Mouse (Mus musculus): ENCODE measurements around the gene Nck2. TPM values are rescaled to one million over a fixed set of nuclear protein-coding genes. Genes with fewer than 3 reads are reported as not detected.

Gene Nck2
- polyA plus RNA-seq, 2 experiments: 8.4 to 9.0 TPM

GRCm38 (mm10) chr1:43522976-43523375, 78.6 kb downstream of the Nck2 start:
- H3K4me1 ChIP-seq (replicated peaks; ENCODE audit: control insufficient read depth in 2 of 2, insufficient read depth in 2 of 2, low read length in 1 of 2): peaks cover 30 to 36% of the 10 kb centered on the region in 2 experiments
- no peaks in the 10 kb centered on the region for H3K27me3 ChIP-seq (ENCODE audit: control insufficient read depth, insufficient read depth, low read length)
- 70% methylated on average over 2 of the region's 2 CpGs for WGBS (ENCODE audit: insufficient replicate concordance)
- no peak overlapping the region for H3K27ac ChIP-seq
- H3K4me2 ChIP-seq (ENCODE audit: low read depth): no peak overlapping the region
- no peaks in the 10 kb centered on the region for H3K36me3 ChIP-seq (replicated peaks; ENCODE audit: control insufficient read depth, insufficient read depth, low read depth)
- no peak overlapping the region for H3K4me3 ChIP-seq (ENCODE audit: insufficient read depth in 1 of 2, low read depth in 2 of 2, low read length in 2 of 2)
- no peaks in the 10 kb centered on the region for H3K9me3 ChIP-seq (ENCODE audit: control insufficient read depth, low read length)
- H3K9ac ChIP-seq (replicated peaks): no peak overlapping the region
- ATAC-seq (ENCODE audit: insufficient read depth) (no peak), DNase-seq (ENCODE audit: low read depth in 3 of 3, low spot score in 3 of 3) (no peak)
- TF ChIP-seq EP300 (IDR thresholded peaks at IDR 0.05; ENCODE audit: low read depth): no peak
- no peak for TF ChIP-seq CTCF (IDR thresholded peaks at IDR 0.05; ENCODE audit: low read depth)

DNA sequence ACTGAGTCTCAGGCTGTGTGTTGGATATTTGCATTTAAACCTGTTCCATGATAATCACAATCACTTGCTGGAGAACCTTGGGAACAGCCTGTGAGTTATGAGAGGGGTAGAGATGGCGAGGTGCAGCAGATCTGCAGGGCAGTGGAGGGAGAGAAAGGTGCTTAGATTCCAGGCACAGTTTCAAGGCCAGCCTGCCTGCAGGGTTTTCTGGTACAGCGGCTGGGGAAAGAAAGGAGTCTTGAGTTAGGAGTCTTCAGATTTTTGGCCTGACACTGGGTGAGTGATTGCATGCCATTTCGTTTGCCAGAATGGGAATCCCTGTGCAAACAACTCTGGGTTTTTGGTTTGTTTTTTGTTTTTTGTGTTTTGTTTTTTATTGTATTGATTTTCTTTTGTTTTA, 80.0 kb downstream of the Nck2 start:
- DNase-seq (ENCODE audit: low read depth in 3 of 3, low spot score in 3 of 3) (no peak), ATAC-seq (ENCODE audit: insufficient read depth) (no peak)

GRCm38 (mm10) chr1:43528275-43528674, 83.9 kb downstream of the Nck2 start:
- no peak for TF ChIP-seq EP300 (IDR thresholded peaks at IDR 0.05; ENCODE audit: low read depth)
- no peak for TF ChIP-seq CTCF (IDR thresholded peaks at IDR 0.05; ENCODE audit: low read depth)
- WGBS (ENCODE audit: insufficient replicate concordance): 91% methylated on average over 2 of the region's 2 CpGs
- ATAC-seq (ENCODE audit: insufficient read depth) (no peak), DNase-seq (ENCODE audit: low read depth in 3 of 3, low spot score in 3 of 3) (no peak)
- Histone ChIP-seq H3K9ac (replicated peaks) (no peak overlapping the region), H3K9me3 (ENCODE audit: control insufficient read depth, low read length) (no peaks in the 10 kb centered on the region), H3K4me2 (ENCODE audit: low read depth) (no peak overlapping the region), H3K27me3 (ENCODE audit: control insufficient read depth, insufficient read depth, low read length) (no peaks in the 10 kb centered on the region), H3K27ac (no peak overlapping the region), H3K4me1 (replicated peaks; ENCODE audit: control insufficient read depth in 2 of 2, insufficient read depth in 2 of 2, low read length in 1 of 2) (peaks cover 7 to 13% of the 10 kb centered on the region in 2 experiments), H3K4me3 (ENCODE audit: insufficient read depth in 1 of 2, low read depth in 2 of 2, low read length in 2 of 2) (no peak overlapping the region), H3K36me3 (replicated peaks; ENCODE audit: control insufficient read depth, insufficient read depth, low read depth) (no peaks in the 10 kb centered on the region)

More for the DNA sequence above, 80.0 kb downstream of the Nck2 start:
- peaks cover 30 to 32% of the 10 kb centered on the region in 2 experiments for H3K4me1 ChIP-seq (replicated peaks; ENCODE audit: control insufficient read depth in 2 of 2, insufficient read depth in 2 of 2, low read length in 1 of 2)
- no peaks in the 10 kb centered on the region for H3K36me3 ChIP-seq (replicated peaks; ENCODE audit: control insufficient read depth, insufficient read depth, low read depth)
- H3K9me3 ChIP-seq (ENCODE audit: control insufficient read depth, low read length): no peaks in the 10 kb centered on the region
- no peak overlapping the region for H3K4me3 ChIP-seq (ENCODE audit: insufficient read depth in 1 of 2, low read depth in 2 of 2, low read length in 2 of 2)
- no peak overlapping the region for H3K27ac ChIP-seq
- H3K9ac ChIP-seq (replicated peaks): no peak overlapping the region
- TF ChIP-seq CTCF (IDR thresholded peaks at IDR 0.05; ENCODE audit: low read depth): no peak
- TF ChIP-seq EP300 (IDR thresholded peaks at IDR 0.05; ENCODE audit: low read depth): no peak
- 72% methylated on average over 3 of the region's 3 CpGs for WGBS (ENCODE audit: insufficient replicate concordance)
- no peak overlapping the region for H3K4me2 ChIP-seq (ENCODE audit: low read depth)
- no peaks in the 10 kb centered on the region for H3K27me3 ChIP-seq (ENCODE audit: control insufficient read depth, insufficient read depth, low read length)

- WGBS (ENCODE audit: insufficient replicate concordance): 82% methylated on average over 1 of the region's 1 CpGs
Observed at GRCm38 (mm10) chr1:43529086-43529485, 84.7 kb downstream of the Nck2 start.

DNA sequence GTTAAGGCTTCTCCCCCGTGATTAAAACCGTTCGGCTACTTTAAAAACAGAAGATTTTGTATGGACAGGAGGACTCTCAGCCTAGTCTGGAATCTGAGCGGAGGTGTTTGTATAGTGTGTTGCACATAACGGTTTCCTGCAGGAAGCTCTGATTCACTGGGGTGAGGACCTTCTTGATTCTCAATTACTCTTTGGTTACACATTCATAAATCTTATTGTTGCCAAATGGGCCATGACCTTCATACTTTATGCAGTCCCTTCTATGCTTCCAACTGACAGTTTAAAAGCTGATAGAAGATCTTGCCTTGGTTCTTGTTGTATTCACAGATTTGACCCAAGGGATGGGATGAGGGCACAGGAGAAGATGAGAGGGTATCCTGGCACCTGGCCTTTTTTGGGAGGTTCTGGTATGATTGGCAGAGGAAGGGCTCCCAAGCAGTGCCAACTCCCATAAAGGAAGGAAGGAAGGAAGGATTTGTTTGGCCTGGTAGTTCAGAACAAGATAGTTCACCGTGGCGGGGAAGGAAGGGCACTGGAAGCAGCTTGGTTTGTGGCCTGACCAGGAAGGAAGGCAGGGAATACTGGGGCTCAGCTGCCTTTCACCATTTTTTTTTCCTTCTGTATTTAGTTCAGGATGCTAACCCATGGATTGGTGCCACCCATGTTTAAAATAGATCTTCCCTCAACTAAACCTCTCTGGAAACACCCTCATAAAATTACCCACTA, 86.1 kb downstream of the Nck2 start:
- no peak overlapping the region for H3K4me2 ChIP-seq (ENCODE audit: low read depth)
- no peaks in the 10 kb centered on the region for H3K36me3 ChIP-seq (replicated peaks; ENCODE audit: control insufficient read depth, insufficient read depth, low read depth)
- DNase-seq (ENCODE audit: low read depth in 3 of 3, low spot score in 3 of 3) (no peak), ATAC-seq (ENCODE audit: insufficient read depth) (no peak)
- H3K4me3 ChIP-seq (ENCODE audit: insufficient read depth in 1 of 2, low read depth in 2 of 2, low read length in 2 of 2): no peak overlapping the region
- peaks cover 26 to 34% of the 10 kb centered on the region in 2 experiments for H3K4me1 ChIP-seq (replicated peaks; ENCODE audit: control insufficient read depth in 2 of 2, insufficient read depth in 2 of 2, low read length in 1 of 2)
- TF ChIP-seq CTCF (IDR thresholded peaks at IDR 0.05; ENCODE audit: low read depth) (no peak), EP300 (IDR thresholded peaks at IDR 0.05; ENCODE audit: low read depth) (no peak)
- H3K27me3 ChIP-seq (ENCODE audit: control insufficient read depth, insufficient read depth, low read length): no peaks in the 10 kb centered on the region
- 61% methylated on average over 7 of the region's 7 CpGs for WGBS (ENCODE audit: insufficient replicate concordance)
- no peaks in the 10 kb centered on the region for H3K9me3 ChIP-seq (ENCODE audit: control insufficient read depth, low read length)
- no peak overlapping the region for H3K27ac ChIP-seq
- H3K9ac ChIP-seq (replicated peaks): no peak overlapping the region

More at GRCm38 (mm10) chr1:43529086-43529485, 84.7 kb downstream of the Nck2 start:
- DNase-seq (ENCODE audit: low read depth in 3 of 3, low spot score in 3 of 3): no peak
- no peak overlapping the region for H3K4me2 ChIP-seq (ENCODE audit: low read depth)
- no peaks in the 10 kb centered on the region for H3K9me3 ChIP-seq (ENCODE audit: control insufficient read depth, low read length)
- no peak for ATAC-seq (ENCODE audit: insufficient read depth)
- no peak overlapping the region for H3K27ac ChIP-seq
- H3K4me3 ChIP-seq (ENCODE audit: insufficient read depth in 1 of 2, low read depth in 2 of 2, low read length in 2 of 2): no peak overlapping the region
- TF ChIP-seq EP300 (IDR thresholded peaks at IDR 0.05; ENCODE audit: low read depth) (no peak), CTCF (IDR thresholded peaks at IDR 0.05; ENCODE audit: low read depth) (no peak)
- no peak overlapping the region for H3K9ac ChIP-seq (replicated peaks)
- no peaks in the 10 kb centered on the region for H3K36me3 ChIP-seq (replicated peaks; ENCODE audit: control insufficient read depth, insufficient read depth, low read depth)
- no peaks in the 10 kb centered on the region for H3K27me3 ChIP-seq (ENCODE audit: control insufficient read depth, insufficient read depth, low read length)
- peaks cover 12 to 20% of the 10 kb centered on the region in 2 experiments for H3K4me1 ChIP-seq (replicated peaks; ENCODE audit: control insufficient read depth in 2 of 2, insufficient read depth in 2 of 2, low read length in 1 of 2)
